ENCODE assay signal across 9 mouse cellular contexts in the genomic region with DNA sequence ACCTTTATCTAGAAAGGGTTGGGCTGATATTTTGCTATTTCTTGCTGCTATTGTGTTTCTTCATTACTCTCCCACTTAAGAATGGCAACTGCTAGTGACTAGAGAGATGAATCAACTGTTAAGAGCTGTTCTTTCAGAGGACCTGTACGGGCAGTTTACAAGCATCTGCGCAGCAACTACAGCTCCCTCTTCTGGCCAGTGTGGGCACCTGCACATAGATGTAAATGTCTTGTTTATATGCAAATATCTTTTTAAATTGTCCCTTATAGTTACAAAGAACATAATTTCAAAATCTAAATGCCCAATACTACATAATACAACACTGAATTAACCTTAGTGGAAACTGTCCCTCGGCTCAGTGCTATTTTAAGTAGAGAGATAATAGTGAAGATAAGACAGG. TPM values are rescaled to one million over a fixed set of nuclear protein-coding genes. Genes with fewer than 3 reads are reported as not detected.
DNase-seq lines count a peak whose midpoint lies in the region; ATAC-seq and TF ChIP-seq lines count a peak whose summit lies in the region.
"Had no signal": no experiment of that assay in that cellular context is flagged by ENCODE, and none has a peak within 500 bp of the region (broad histone marks: within the 10 kb centered on the region; RNA-seq: fewer than 3 reads in every experiment).

No protein-coding gene starts in this region.

- WGBS in liver, embryonic 13.5 days (ENCODE audit: insufficient replicate concordance): 3% methylated on average over 3 of the region's 3 CpGs

- no peak overlapping the region for H3K4me3 ChIP-seq in ES-Bruce4 (ENCODE audit: low read depth, low read length)
- no peak overlapping the region for H3K4me3 ChIP-seq in liver, embryonic 13.5 days (replicated peaks)
- H3K4me3 ChIP-seq: neural tube, embryonic 13.5 days had no signal

- ATAC-seq in liver, embryonic 13.5 days (ENCODE audit: low read depth): no peak

- H3K36me3 ChIP-seq in ES-Bruce4 (ENCODE audit: control insufficient read depth, insufficient read depth, low read length, poor library complexity, severe bottlenecking): peaks cover 9% of the 10 kb centered on the region
- peaks cover 12% of the 10 kb centered on the region for H3K36me3 ChIP-seq in liver, embryonic 13.5 days

- TF ChIP-seq POLR2A in ES-Bruce4 (IDR thresholded peaks at IDR 0.05; ENCODE audit: insufficient read depth, low read length): no peak

- no peaks in the 10 kb centered on the region for H3K9me3 ChIP-seq in ES-Bruce4 (replicated peaks; ENCODE audit: control insufficient read depth, insufficient read depth, low read length, poor library complexity, severe bottlenecking)
- no peaks in the 10 kb centered on the region for H3K9me3 ChIP-seq in liver, embryonic 13.5 days (replicated peaks)
- H3K9me3 ChIP-seq: neural tube, embryonic 13.5 days had no signal

- TF ChIP-seq EP300 in ES-Bruce4 (IDR thresholded peaks at IDR 0.05; ENCODE audit: insufficient read depth, low read depth, low read length): no peak

- H3K9ac ChIP-seq in ES-Bruce4 (ENCODE audit: low read depth, poor library complexity, severe bottlenecking): no peak overlapping the region
- no peak overlapping the region for H3K9ac ChIP-seq in liver, embryonic 13.5 days
- H3K9ac ChIP-seq: neural tube, embryonic 13.5 days had no signal

- peak; percentile 87 for TF ChIP-seq CTCF in ES-Bruce4 (IDR thresholded peaks at IDR 0.05; ENCODE audit: low read depth, low read length)

- peak; percentile 14 for DNase-seq in layer of hippocampus, adult 9-11 months
- DNase-seq in layer of hippocampus, postnatal 25 days (ENCODE audit: extremely low spot score in 1 of 2, low spot score in 1 of 2): no peak
- DNase-seq in adrenal gland, postnatal 25 days: peak; percentile 8
- peak; percentile 15 for DNase-seq in liver, embryonic 13.5 days
- DNase-seq in thymus, postnatal 14 days: peak; percentile 52
- no peak for DNase-seq in frontal cortex, postnatal 36 days (ENCODE audit: low spot score in 2 of 2)

- H3K27me3 ChIP-seq in ES-Bruce4 (ENCODE audit: control insufficient read depth, insufficient read depth, low read length, poor library complexity, severe bottlenecking): no peaks in the 10 kb centered on the region
- no peaks in the 10 kb centered on the region for H3K27me3 ChIP-seq in liver, embryonic 13.5 days
- H3K27me3 ChIP-seq: neural tube, embryonic 13.5 days had no signal

- H3K4me1 ChIP-seq in ES-Bruce4 (ENCODE audit: control insufficient read depth, insufficient read depth, low read length): no peaks in the 10 kb centered on the region
- peaks cover 14% of the 10 kb centered on the region for H3K4me1 ChIP-seq in liver, embryonic 13.5 days (replicated peaks)

- no peak overlapping the region for H3K27ac ChIP-seq in ES-Bruce4 (ENCODE audit: insufficient read depth, low read length)
- H3K27ac ChIP-seq in liver, embryonic 13.5 days: no peak overlapping the region
- H3K27ac ChIP-seq: neural tube, embryonic 13.5 days had no signal

- no peak overlapping the region for H3K4me2 ChIP-seq in liver, embryonic 13.5 days
- H3K4me2 ChIP-seq: neural tube, embryonic 13.5 days had no signal

RNA-seq across cellular contexts. Expression of a gene that starts 2.0 kb away (rescaled TPM):
- 10 to 100 TPM; 34.2 to 37.6 TPM for total RNA-seq in layer of hippocampus, postnatal 25 days (2021)
- 46.5 and 49.6 TPM in 2 replicates for polyA plus RNA-seq in ES-Bruce4 (2011; ENCODE audit: insufficient read depth, insufficient read length, low read depth, missing spikeins)
- 59.2 and 61.6 TPM in 2 replicates for total RNA-seq in adrenal gland, postnatal 25 days (2021)
- 53.8 and 55.6 TPM in 2 replicates for polyA plus RNA-seq in liver, embryonic 13.5 days (2015; fragmentation: Nextera tagmentation; extraction: Ambion mirVana)

RNA-seq across cellular contexts. Expression of a gene that starts 20.8 kb away (rescaled TPM):
- total RNA-seq in layer of hippocampus, postnatal 25 days (2021): not detected
- not detected in 2 replicates for polyA plus RNA-seq in ES-Bruce4 (2011; ENCODE audit: insufficient read depth, insufficient read length, low read depth, missing spikeins)
- not detected in 2 replicates for total RNA-seq in adrenal gland, postnatal 25 days (2021)
- not detected in 2 replicates for polyA plus RNA-seq in liver, embryonic 13.5 days (2015; fragmentation: Nextera tagmentation; extraction: Ambion mirVana)
- total RNA-seq: heart, postnatal 14 days had no signal
- polyA plus RNA-seq: neural tube, embryonic 13.5 days had no signal

RNA-seq across cellular contexts. Expression of a gene that starts 51.0 kb away (rescaled TPM):
- total RNA-seq in layer of hippocampus, postnatal 25 days (2021): 10 to 100 TPM; 24.2 to 32.3 TPM
- polyA plus RNA-seq in ES-Bruce4 (2011; ENCODE audit: insufficient read depth, insufficient read length, low read depth, missing spikeins): 109 and 112 TPM in 2 replicates
- 11.0 and 12.8 TPM in 2 replicates for total RNA-seq in adrenal gland, postnatal 25 days (2021)
- 1.9 and 2.0 TPM in 2 replicates for polyA plus RNA-seq in liver, embryonic 13.5 days (2015; fragmentation: Nextera tagmentation; extraction: Ambion mirVana)

Comparison
In these comparisons a context has a peak if more than half of its experiments do, and no peak if none do; other contexts are left out.
1. DNase-seq: peak in layer of hippocampus, adult 9-11 months (single experiment), adrenal gland, postnatal 25 days (single experiment), liver, embryonic 13.5 days (single experiment) and thymus, postnatal 14 days (single experiment); none in layer of hippocampus, postnatal 25 days (0 of 2) and frontal cortex, postnatal 36 days (0 of 2).